Mouse (Mus musculus): ENCODE results near the gene Fkbp5. TPM values are rescaled to one million over a fixed set of nuclear protein-coding genes. Genes with fewer than 3 reads are reported as not detected.

Fkbp5 gene
- polyA plus RNA-seq, 1 experiment: 48.6 TPM

DNA sequence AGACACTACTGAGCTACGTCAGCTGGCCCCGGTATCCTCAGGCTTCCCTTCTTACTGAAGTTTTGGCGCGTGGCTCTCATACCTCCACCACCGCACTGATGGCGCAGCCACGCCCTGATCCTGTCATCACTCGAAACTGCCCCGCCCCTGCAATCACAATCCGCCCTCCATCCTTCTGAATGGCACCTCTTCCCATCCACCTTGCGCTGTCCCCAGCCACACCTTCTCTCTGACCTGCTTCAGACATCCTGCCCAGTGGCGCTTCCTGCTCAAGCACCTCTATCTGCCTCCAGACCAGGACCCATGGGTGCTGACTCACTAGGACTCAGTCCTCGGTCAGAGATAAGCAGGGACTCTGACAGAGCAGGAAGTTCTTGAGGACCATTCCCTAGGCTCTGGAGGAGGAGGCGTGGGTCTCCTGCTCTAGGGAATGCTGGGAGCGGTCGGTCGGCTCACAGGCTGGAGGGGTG lies 141.7 kb downstream of the Fkbp5 start:
- Histone ChIP-seq H3K4me3 (replicated peaks; ENCODE audit: control insufficient read depth, low read depth, low read length) (no peak overlapping the region), H3K27ac (ENCODE audit: control insufficient read depth, insufficient read depth, low read depth, low read length, poor library complexity) (no peak overlapping the region), H3K4me1 (ENCODE audit: control insufficient read depth, insufficient read depth, low read length) (no peaks in the 10 kb centered on the region)
- TF ChIP-seq POLR2A (IDR thresholded peaks at IDR 0.05; ENCODE audit: borderline replicate concordance, control insufficient read depth, low read depth, low read length) (no peak), CTCF (IDR thresholded peaks at IDR 0.05; ENCODE audit: control insufficient read depth, insufficient read depth, low read length) (no peak)
- 10% methylated on average over 17 of the region's 17 CpGs for WGBS

DNA sequence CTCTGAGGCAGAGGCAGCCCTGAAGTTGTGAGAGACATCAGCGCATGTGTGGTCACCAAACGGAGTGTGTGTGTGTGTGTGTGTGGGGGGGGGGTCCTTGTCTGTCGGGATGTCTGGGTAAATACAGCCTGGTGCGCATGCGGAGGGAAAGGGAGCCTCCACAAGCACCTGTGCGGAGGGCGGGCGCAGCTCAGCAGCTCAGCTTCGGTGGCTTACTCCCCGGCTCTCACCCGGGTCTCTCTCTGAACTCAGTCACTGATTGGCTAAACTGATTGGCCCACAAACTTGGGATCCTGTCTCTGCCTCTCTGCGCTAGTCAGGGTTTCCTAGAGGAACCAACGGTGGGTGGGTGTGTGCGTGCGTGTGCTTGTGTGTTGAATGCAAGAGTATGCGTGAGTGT lies 142.8 kb downstream of the Fkbp5 start:
- TF ChIP-seq POLR2A (IDR thresholded peaks at IDR 0.05; ENCODE audit: borderline replicate concordance, control insufficient read depth, low read depth, low read length) (no peak), CTCF (IDR thresholded peaks at IDR 0.05; ENCODE audit: control insufficient read depth, insufficient read depth, low read length) (no peak)
- Histone ChIP-seq H3K27ac (ENCODE audit: control insufficient read depth, insufficient read depth, low read depth, low read length, poor library complexity) (no peak overlapping the region), H3K4me1 (ENCODE audit: control insufficient read depth, insufficient read depth, low read length) (no peaks in the 10 kb centered on the region), H3K4me3 (replicated peaks; ENCODE audit: control insufficient read depth, low read depth, low read length) (no peak overlapping the region)
- WGBS: 27% methylated on average over 16 of the region's 16 CpGs

GRCm38 (mm10) chr17:28373821-28374220 lies 143.5 kb downstream of the Fkbp5 start:
- Histone ChIP-seq H3K27ac (ENCODE audit: control insufficient read depth, insufficient read depth, low read depth, low read length, poor library complexity) (no peak overlapping the region), H3K4me1 (ENCODE audit: control insufficient read depth, insufficient read depth, low read length) (no peaks in the 10 kb centered on the region), H3K4me3 (replicated peaks; ENCODE audit: control insufficient read depth, low read depth, low read length) (no peak overlapping the region)
- TF ChIP-seq POLR2A (IDR thresholded peaks at IDR 0.05; ENCODE audit: borderline replicate concordance, control insufficient read depth, low read depth, low read length): no peak
- peak; percentile 94 for TF ChIP-seq CTCF (IDR thresholded peaks at IDR 0.05; ENCODE audit: control insufficient read depth, insufficient read depth, low read length)
- 13% methylated on average over 10 of the region's 10 CpGs for WGBS

- H3K4me1 ChIP-seq (ENCODE audit: control insufficient read depth, insufficient read depth, low read length): no peaks in the 10 kb centered on the region
- H3K4me3 ChIP-seq (replicated peaks; ENCODE audit: control insufficient read depth, low read depth, low read length): no peak overlapping the region
- WGBS: 74% methylated on average over 1 of the region's 1 CpGs
- TF ChIP-seq CTCF (IDR thresholded peaks at IDR 0.05; ENCODE audit: control insufficient read depth, insufficient read depth, low read length) (no peak), POLR2A (IDR thresholded peaks at IDR 0.05; ENCODE audit: borderline replicate concordance, control insufficient read depth, low read depth, low read length) (no peak)
- no peak overlapping the region for H3K27ac ChIP-seq (ENCODE audit: control insufficient read depth, insufficient read depth, low read depth, low read length, poor library complexity)
Observed at GRCm38 (mm10) chr17:28371941-28372340, 145.4 kb downstream of the Fkbp5 start.

DNA sequence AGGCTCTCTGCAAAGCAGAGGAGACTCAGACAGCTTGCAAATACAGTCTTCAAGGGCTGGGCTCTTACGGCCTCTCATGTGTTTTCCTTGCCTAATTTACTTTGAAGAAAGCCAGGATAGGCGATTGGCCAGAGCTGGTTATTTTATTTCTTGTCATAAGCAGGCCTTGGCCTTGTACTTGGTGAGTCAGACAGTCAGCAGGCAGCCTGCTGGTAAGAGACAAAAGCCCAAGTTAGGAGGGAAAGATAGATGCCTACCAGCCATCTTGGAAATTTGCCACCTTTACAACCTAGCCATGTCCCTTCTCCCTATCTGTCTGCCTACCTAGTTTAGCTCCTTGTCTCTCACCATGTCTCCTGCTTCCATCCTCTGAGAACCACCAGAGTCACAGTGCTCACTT lies 146.0 kb downstream of the Fkbp5 start:
- WGBS: 82% methylated on average over 2 of the region's 2 CpGs
- H3K4me1 ChIP-seq (ENCODE audit: control insufficient read depth, insufficient read depth, low read length): no peaks in the 10 kb centered on the region
- H3K27ac ChIP-seq (ENCODE audit: control insufficient read depth, insufficient read depth, low read depth, low read length, poor library complexity): no peak overlapping the region
- H3K4me3 ChIP-seq (replicated peaks; ENCODE audit: control insufficient read depth, low read depth, low read length): no peak overlapping the region
- no peak for TF ChIP-seq POLR2A (IDR thresholded peaks at IDR 0.05; ENCODE audit: borderline replicate concordance, control insufficient read depth, low read depth, low read length)
- no peak for TF ChIP-seq CTCF (IDR thresholded peaks at IDR 0.05; ENCODE audit: control insufficient read depth, insufficient read depth, low read length)

DNA sequence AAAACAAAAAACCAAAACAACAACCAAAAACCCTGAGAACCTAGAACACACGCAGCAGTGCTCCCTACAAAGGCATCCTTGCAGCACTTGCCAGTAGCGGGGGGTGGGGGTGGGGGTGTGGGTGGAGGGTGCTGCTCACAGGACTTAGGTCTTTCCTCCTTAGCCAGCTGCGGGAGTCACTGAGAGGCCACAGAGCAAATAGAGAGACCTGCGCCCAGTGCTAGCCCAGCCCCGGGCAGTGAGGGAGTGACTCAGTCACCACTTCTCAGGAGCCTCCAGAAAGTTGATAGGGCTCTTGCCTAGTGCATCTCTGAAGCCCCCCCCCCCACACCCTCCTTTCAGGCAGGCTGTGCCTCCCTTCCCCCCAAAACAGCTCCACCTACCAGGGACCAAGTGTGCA lies 148.3 kb downstream of the Fkbp5 start:
- 68% methylated on average over 5 of the region's 5 CpGs for WGBS
- TF ChIP-seq CTCF (IDR thresholded peaks at IDR 0.05; ENCODE audit: control insufficient read depth, insufficient read depth, low read length): no peak
- TF ChIP-seq POLR2A (IDR thresholded peaks at IDR 0.05; ENCODE audit: borderline replicate concordance, control insufficient read depth, low read depth, low read length): no peak
- Histone ChIP-seq H3K27ac (ENCODE audit: control insufficient read depth, insufficient read depth, low read depth, low read length, poor library complexity) (no peak overlapping the region), H3K4me1 (ENCODE audit: control insufficient read depth, insufficient read depth, low read length) (no peaks in the 10 kb centered on the region), H3K4me3 (replicated peaks; ENCODE audit: control insufficient read depth, low read depth, low read length) (no peak overlapping the region)

DNA sequence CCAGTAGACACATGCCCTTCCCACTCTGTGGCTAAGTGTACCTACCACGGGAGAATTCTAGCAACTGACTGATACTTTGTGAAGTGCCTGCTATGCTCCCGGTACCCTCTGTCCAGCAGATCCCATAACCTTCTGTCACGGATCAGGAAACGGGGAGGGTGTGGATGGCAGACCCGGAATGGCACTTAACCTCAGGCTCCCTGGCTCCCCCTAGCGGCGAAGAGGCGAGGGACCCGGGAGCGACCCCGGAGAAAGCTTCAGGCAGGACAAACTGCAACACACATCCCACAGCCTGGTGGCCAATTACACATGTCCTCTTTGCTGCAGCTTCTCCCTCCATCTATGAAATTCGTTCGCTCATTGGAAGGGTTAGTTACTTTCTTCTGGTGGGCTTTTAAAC lies 148.9 kb downstream of the Fkbp5 start:
- no peak for TF ChIP-seq POLR2A (IDR thresholded peaks at IDR 0.05; ENCODE audit: borderline replicate concordance, control insufficient read depth, low read depth, low read length)
- TF ChIP-seq CTCF (IDR thresholded peaks at IDR 0.05; ENCODE audit: control insufficient read depth, insufficient read depth, low read length): peak; percentile 86
- H3K4me3 ChIP-seq (replicated peaks; ENCODE audit: control insufficient read depth, low read depth, low read length): no peak overlapping the region
- 3% methylated on average over 13 of the region's 13 CpGs for WGBS

GRCm38 (mm10) chr17:28365122-28365521 lies 152.2 kb downstream of the Fkbp5 start, which contains the start of gene Tulp1:
TSS of gene Tulp1 (minus strand) at chr17:28365222.
- 69% methylated on average over 8 of the region's 8 CpGs for WGBS
- Histone ChIP-seq H3K27ac (ENCODE audit: control insufficient read depth, insufficient read depth, low read depth, low read length, poor library complexity) (no peak within 1 kb of the TSS; the same call in 1 of the 2 replicates), H3K4me3 (replicated peaks; ENCODE audit: control insufficient read depth, low read depth, low read length) (no peak within 1 kb of the TSS), H3K4me1 (ENCODE audit: control insufficient read depth, insufficient read depth, low read length) (no peaks in the 10 kb centered on the region)
- TF ChIP-seq POLR2A (IDR thresholded peaks at IDR 0.05; ENCODE audit: borderline replicate concordance, control insufficient read depth, low read depth, low read length) (no peak), CTCF (IDR thresholded peaks at IDR 0.05; ENCODE audit: control insufficient read depth, insufficient read depth, low read length) (no peak)

More for the DNA sequence above, 148.9 kb downstream of the Fkbp5 start:
- Histone ChIP-seq H3K27ac (ENCODE audit: control insufficient read depth, insufficient read depth, low read depth, low read length, poor library complexity) (no peak overlapping the region), H3K4me1 (ENCODE audit: control insufficient read depth, insufficient read depth, low read length) (no peaks in the 10 kb centered on the region)

DNA sequence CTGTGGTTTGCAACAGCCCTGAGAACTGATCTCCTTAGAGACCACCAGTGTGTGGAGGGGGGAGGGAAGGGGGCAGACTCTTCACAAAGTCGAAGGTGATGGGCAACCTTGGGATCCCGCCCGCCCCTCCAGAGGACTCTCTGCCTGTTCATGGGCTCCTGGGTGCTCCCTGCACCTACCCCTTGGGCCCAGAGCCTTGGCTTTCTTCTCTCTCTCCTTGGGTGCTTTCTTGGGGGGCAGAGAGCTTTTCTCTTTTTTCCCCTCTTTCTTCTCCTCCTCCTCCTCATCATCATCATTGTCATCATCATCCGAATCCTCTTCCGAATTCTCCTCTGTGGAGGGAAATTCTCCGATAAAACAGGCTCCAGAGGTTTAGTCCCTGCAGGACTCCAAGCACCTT lies 153.8 kb downstream of the Fkbp5 start:
- no peak for TF ChIP-seq CTCF (IDR thresholded peaks at IDR 0.05; ENCODE audit: control insufficient read depth, insufficient read depth, low read length)
- TF ChIP-seq POLR2A (IDR thresholded peaks at IDR 0.05; ENCODE audit: borderline replicate concordance, control insufficient read depth, low read depth, low read length): no peak
- WGBS: 49% methylated on average over 6 of the region's 6 CpGs
- H3K4me1 ChIP-seq (ENCODE audit: control insufficient read depth, insufficient read depth, low read length): no peaks in the 10 kb centered on the region

More for the DNA sequence above, 153.8 kb downstream of the Fkbp5 start:
- Histone ChIP-seq H3K4me3 (replicated peaks; ENCODE audit: control insufficient read depth, low read depth, low read length) (no peak overlapping the region), H3K27ac (ENCODE audit: control insufficient read depth, insufficient read depth, low read depth, low read length, poor library complexity) (no peak overlapping the region)
